Mouse (Mus musculus): Measurements from ENCODE around the gene Rassf8. TPM values are rescaled to one million over a fixed set of nuclear protein-coding genes. Genes with fewer than 3 reads are reported as not detected.

Gene Rassf8
- polyA plus RNA-seq, 1 experiment from 2014 or later, result 7.0 TPM

DNA sequence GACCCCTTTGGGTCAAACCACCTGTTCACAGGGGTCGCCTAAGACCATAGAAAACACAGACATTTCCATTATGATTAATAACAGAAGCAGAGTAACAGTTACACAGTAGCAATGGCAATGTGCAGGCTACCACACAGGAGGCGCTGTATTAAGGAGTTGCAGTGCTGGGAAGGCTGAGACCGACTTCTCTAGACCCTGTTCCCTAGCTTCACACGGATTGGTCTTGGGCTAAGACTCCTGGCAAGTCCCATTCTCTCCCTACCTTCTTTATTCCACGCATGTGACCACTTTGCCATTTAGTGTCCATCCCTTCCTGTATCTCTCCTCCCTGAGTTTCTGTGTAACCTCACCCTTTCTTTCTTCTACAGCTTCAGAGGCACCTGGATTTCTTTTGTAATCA, 19.6 kb upstream of the Rassf8 start:
- Histone ChIP-seq H3K9me3 (replicated peaks) (no peaks in the 10 kb centered on the region), H3K9ac (no peak overlapping the region), H3K4me1 (no peaks in the 10 kb centered on the region), H3K4me3 (no peak overlapping the region), H3K27ac (no peak overlapping the region), H3K36me3 (no peaks in the 10 kb centered on the region), H3K4me2 (replicated peaks) (no peak overlapping the region), H3K27me3 (no peaks in the 10 kb centered on the region)
- ATAC-seq (ENCODE audit: low FRiP score), result no peak
- 45% methylated on average over 5 of the region's 5 CpGs for WGBS

DNA sequence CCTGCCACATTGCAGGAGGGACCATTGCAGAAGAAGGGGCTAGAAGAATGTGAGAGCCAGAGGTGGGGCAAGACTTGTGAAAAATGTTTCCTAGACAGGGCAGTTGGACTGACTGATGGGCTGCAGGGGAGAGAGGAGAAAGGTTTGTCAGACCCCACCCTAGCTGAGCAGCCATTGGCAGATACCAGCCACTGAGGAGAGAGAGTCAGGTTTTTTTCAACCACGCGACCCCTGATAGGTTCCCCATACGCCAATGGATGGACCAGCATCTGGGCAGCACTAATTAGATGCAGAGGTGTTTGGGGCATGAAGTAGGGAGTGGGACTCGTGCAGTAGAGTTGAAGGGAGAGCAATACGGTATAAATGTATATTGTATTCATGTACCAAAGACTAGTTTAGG, 13.7 kb upstream of the Rassf8 start:
- WGBS, result 64% methylated on average over 5 of the region's 5 CpGs
- Histone ChIP-seq H3K36me3 (no peaks in the 10 kb centered on the region), H3K9ac (no peak overlapping the region), H3K4me3 (no peak overlapping the region), H3K27ac (no peak overlapping the region), H3K4me1 (peaks cover 2% of the 10 kb centered on the region; the same call in 1 of the 2 replicates), H3K4me2 (replicated peaks) (no peak overlapping the region), H3K27me3 (no peaks in the 10 kb centered on the region; the same call in 1 of the 2 replicates), H3K9me3 (replicated peaks) (no peaks in the 10 kb centered on the region)
- ATAC-seq (ENCODE audit: low FRiP score), result no peak

DNA sequence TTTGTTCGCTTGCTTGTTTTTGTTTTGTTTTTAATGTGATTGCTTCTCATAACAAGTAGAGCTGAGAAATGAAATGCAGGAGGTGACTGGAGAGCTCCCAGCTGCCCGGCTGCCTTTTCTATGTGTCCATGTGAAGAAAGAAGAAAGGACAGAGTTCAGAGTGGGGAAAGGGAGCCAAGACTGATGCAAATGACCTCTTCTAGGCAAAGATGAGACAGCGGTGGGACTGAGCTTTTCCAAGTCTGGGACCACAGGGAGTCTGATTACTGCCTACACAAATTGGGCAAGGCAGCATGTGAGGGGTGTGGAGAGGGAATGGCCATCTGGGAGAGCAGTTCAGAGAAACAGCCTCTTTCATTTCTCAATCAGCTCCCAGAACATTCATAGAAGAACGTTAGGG, 13.3 kb upstream of the Rassf8 start:
- ATAC-seq (ENCODE audit: low FRiP score), result no peak
- peaks cover 2% of the 10 kb centered on the region; the same call in 1 of the 2 replicates for H3K4me1 ChIP-seq
- WGBS, result 69% methylated on average over 4 of the region's 4 CpGs
- no peak overlapping the region for H3K9ac ChIP-seq
- H3K4me3 ChIP-seq, result no peak overlapping the region
- H3K36me3 ChIP-seq, result no peaks in the 10 kb centered on the region
- no peaks in the 10 kb centered on the region for H3K9me3 ChIP-seq (replicated peaks)
- no peak overlapping the region for H3K4me2 ChIP-seq (replicated peaks)
- no peaks in the 10 kb centered on the region; the same call in 1 of the 2 replicates for H3K27me3 ChIP-seq
- no peak overlapping the region for H3K27ac ChIP-seq

DNA sequence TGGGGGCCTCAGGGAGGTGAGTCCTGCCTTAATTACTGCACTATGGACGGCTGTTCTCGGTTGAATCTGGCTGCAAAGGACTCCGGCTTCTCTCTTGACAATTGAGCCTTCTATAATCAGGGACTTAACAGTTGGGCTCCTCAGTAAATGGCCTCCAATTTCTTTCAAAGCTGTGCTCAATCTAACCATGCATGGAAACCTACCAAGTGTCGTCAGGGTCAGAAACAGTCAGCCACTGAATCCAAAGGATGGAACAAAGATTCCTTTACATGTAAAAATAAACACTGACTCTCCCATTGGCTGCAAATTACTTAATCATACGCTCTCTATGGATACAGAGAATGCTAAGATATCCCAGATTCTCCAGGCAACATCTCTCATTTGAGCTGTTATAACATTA, 12.6 kb upstream of the Rassf8 start:
- H3K9ac ChIP-seq, result no peak overlapping the region
- no peaks in the 10 kb centered on the region for H3K9me3 ChIP-seq (replicated peaks)
- no peak overlapping the region for H3K4me2 ChIP-seq (replicated peaks)
- H3K4me1 ChIP-seq, result peaks cover 2% of the 10 kb centered on the region; the same call in 1 of the 2 replicates
- no peaks in the 10 kb centered on the region for H3K36me3 ChIP-seq
- no peaks in the 10 kb centered on the region; the same call in 1 of the 2 replicates for H3K27me3 ChIP-seq
- H3K27ac ChIP-seq, result no peak overlapping the region
- no peak overlapping the region for H3K4me3 ChIP-seq
- ATAC-seq (ENCODE audit: low FRiP score), result no peak
- whole genome bisulfite sequencing, result 54% methylated on average over 5 of the region's 5 CpGs

DNA sequence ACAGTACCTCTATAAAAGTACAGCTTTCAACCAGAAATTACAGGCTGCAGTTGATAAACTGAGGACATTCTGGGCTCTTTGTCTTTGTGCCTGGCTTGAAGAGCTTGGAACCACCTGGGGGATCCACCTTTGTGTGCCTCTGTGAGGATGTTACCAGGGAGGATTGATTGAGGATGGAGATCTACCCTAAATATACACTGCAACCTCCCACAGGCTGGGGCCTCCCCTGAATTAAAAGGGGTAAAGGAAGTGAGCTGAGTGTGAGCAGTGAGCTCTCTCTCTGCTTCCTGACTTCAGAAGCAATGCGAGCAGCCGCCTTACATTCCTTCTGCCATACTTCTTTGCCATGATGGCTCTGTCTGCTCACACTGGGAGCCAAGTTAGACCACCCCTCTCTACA, 10.4 kb upstream of the Rassf8 start:
- Histone ChIP-seq H3K27ac (no peak overlapping the region), H3K4me2 (replicated peaks) (no peak overlapping the region), H3K9me3 (replicated peaks) (no peaks in the 10 kb centered on the region), H3K36me3 (no peaks in the 10 kb centered on the region), H3K27me3 (no peaks in the 10 kb centered on the region; the same call in 1 of the 2 replicates), H3K9ac (no peak overlapping the region), H3K4me1 (peaks cover 2% of the 10 kb centered on the region; the same call in 1 of the 2 replicates), H3K4me3 (no peak overlapping the region)
- ATAC-seq (ENCODE audit: low FRiP score), result no peak
- 86% methylated on average over 2 of the region's 2 CpGs for WGBS

DNA sequence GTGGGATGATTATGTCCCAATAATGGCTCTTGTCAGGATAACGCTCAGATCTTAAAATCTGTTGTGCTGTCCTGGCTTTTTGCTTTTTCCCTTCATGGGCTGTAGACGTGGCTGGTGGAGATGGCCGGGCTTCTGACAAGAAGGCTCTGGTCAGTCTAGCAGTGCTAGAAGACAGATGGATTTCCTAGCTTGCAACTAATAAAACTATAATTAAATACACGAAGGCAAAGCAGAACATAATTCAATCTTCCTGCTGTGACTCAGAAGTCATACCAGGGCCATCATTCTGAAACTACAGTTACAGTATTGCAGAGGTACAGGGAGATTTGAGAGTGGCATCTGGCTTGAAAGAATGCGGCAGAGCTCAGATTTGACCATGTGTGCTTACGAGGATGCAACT, 7.3 kb upstream of the Rassf8 start:
- no peak for ATAC-seq (ENCODE audit: low FRiP score)
- Histone ChIP-seq H3K9ac (no peak overlapping the region), H3K27ac (no peak overlapping the region), H3K4me1 (peaks cover 2% of the 10 kb centered on the region; the same call in 1 of the 2 replicates), H3K36me3 (no peaks in the 10 kb centered on the region), H3K9me3 (replicated peaks) (no peaks in the 10 kb centered on the region), H3K27me3 (no peaks in the 10 kb centered on the region; the same call in 1 of the 2 replicates), H3K4me2 (replicated peaks) (no peak overlapping the region), H3K4me3 (no peak overlapping the region)
- WGBS, result 81% methylated on average over 6 of the region's 6 CpGs

DNA sequence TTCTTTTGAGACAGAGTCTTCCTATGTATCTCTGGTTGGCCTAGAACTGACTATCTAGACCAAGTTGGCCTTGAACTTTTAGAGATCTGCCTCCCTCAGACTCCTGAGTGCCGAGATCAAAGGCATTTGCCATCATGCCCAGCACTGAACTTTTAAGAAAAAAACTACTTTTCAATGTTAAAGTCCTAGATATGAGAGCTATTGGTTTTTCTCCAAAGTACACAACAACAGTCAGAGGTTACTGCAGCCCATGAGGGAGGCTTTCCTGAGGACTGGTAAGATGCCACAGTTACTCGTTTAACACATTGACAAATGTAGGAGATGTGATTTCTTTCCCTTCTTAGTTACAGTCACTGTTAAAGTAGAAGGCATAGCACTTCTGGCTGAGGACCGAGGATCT, 6.5 kb upstream of the Rassf8 start:
- Histone ChIP-seq H3K27ac (no peak overlapping the region), H3K9ac (no peak overlapping the region), H3K9me3 (replicated peaks) (no peaks in the 10 kb centered on the region), H3K27me3 (no peaks in the 10 kb centered on the region; the same call in 1 of the 2 replicates), H3K4me3 (no peak overlapping the region), H3K4me1 (peaks cover 2% of the 10 kb centered on the region; the same call in 1 of the 2 replicates), H3K4me2 (replicated peaks) (no peak overlapping the region), H3K36me3 (no peaks in the 10 kb centered on the region)
- 84% methylated on average over 3 of the region's 3 CpGs for WGBS
- no peak for ATAC-seq (ENCODE audit: low FRiP score)

DNA sequence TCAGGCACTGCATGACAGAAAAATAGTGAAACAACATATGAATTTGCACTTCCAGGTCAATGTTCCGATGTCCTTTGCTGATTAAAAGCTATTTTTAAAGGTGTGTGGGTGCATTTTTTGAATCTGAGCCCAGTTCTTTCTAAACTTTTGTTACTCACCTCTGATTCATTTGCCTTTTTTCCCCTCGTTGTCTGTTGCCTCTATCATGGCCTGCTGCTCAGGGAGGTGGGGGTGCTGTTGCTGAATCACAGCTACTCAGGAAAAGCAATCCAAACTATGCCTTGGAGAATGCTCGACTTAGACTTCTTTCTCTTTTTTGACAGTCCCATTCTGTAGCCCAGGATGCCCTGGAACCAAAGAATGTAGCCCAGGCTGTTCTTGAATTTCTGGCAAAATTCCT, 1.3 kb upstream of the Rassf8 start:
- Histone ChIP-seq H3K9me3 (replicated peaks) (no peaks in the 10 kb centered on the region), H3K4me3 (no peak overlapping the region), H3K4me1 (peaks cover 9% of the 10 kb centered on the region), H3K36me3 (no peaks in the 10 kb centered on the region), H3K27ac (no peak overlapping the region), H3K27me3 (no peaks in the 10 kb centered on the region), H3K4me2 (replicated peaks) (no peak overlapping the region), H3K9ac (no peak overlapping the region)
- 49% methylated on average over 3 of the region's 3 CpGs for WGBS
- no peak for ATAC-seq (ENCODE audit: low FRiP score)

DNA sequence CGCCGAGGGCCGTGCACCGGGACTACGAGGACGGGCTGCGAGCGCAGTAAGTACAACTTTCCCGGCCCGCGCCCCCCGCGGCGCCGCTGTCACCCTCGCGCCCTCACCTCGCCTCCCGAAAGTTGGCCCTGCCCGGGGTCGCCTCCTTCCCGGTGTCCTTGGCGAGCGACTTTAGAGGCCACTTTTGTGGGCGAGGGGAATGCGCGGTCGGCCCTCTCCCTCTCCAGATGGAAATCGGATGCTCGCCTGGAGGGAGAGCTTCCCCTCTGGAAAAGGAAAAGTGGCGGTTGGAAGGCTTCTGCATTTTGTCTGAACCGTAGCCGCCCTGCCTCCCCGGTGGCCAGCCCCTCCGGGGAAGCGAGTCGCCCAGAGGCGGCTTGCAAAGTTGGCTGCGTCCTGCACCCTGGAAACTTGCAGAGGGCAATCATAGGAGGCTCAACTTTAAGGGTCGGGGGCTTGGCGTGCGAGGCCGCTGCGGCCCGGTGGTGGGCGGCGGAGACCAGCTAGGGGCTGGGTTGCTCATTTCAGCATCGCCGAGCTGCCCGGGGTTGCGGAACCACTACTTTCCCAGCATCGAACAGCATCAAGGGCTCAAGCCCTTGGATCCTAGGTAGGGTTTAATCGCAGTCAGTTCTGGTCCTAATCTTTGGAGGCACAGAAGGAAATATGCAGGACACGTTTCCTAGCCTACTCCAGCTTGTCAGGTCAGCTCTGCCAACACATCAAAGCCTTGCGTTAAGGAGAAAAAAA, 548 bp downstream of the Rassf8 start:
- peak overlapping the region; percentile 68 for H3K4me3 ChIP-seq
- H3K27ac ChIP-seq, result peak overlapping the region; percentile 87
- ATAC-seq (ENCODE audit: low FRiP score), result peak; percentile 9
- peaks cover 9% of the 10 kb centered on the region for H3K4me1 ChIP-seq
- no peaks in the 10 kb centered on the region for H3K27me3 ChIP-seq
- peak overlapping the region; percentile 79 for H3K9ac ChIP-seq
- under 1% methylated on average over 55 of the region's 55 CpGs for WGBS
- H3K9me3 ChIP-seq (replicated peaks), result no peaks in the 10 kb centered on the region
- no peaks in the 10 kb centered on the region for H3K36me3 ChIP-seq
- peak overlapping the region; percentile 83 for H3K4me2 ChIP-seq (replicated peaks)

DNA sequence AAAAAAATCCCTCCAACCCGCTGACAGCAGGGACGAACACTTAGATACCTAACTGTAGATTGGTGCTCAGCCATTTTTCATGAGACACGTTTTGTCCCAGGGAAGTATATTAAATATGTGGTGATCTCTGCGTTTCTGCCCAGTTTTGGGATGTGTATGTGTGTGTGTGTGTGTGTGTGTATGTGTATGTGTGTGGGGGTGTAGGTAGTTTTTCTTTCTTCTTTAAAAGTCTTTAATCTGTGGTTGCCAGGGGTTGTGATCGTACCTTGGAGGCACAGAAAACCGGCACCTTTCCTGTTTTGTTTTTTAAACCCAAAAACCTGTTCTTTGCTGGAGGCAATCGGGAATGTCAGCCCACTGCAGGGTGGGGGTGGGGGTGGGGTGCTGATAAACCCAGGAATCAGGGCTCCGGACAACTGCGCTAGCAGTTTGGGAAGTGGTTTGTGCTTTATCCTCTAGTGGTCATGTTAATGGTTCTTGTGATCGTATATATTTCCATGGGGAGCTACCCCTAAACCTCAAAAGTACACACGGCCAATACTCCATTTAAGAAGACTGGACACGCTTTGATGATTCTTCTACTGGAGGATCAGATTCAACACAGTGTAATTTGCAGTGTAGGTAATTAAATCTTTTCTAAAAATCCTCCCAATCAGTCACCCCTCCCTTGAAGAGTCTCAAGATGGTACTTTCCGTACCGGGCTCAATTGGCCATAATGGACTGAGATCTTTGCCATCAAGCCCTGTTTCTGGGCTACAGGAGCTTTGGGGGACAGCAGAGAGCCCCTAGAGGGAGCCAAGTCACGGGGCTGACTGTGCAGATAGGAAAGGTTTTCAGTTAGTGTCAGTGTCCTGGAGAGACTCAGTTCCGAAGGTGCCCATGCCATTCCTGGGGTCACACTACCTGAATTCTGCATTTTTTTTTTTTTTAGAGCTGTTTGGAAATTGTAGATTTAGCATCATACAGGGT, 1.4 kb downstream of the Rassf8 start:
- no peaks in the 10 kb centered on the region for H3K36me3 ChIP-seq
- 18% methylated on average over 16 of the region's 16 CpGs for WGBS
- no peaks in the 10 kb centered on the region for H3K9me3 ChIP-seq (replicated peaks)
- peak overlapping the region; percentile 79 for H3K9ac ChIP-seq
- H3K4me3 ChIP-seq, result peak overlapping the region; percentile 68
- peaks cover 9% of the 10 kb centered on the region for H3K4me1 ChIP-seq
- H3K27ac ChIP-seq, result no peak overlapping the region
- H3K27me3 ChIP-seq, result no peaks in the 10 kb centered on the region
- no peak for ATAC-seq (ENCODE audit: low FRiP score)
- H3K4me2 ChIP-seq (replicated peaks), result peak overlapping the region; percentile 83

DNA sequence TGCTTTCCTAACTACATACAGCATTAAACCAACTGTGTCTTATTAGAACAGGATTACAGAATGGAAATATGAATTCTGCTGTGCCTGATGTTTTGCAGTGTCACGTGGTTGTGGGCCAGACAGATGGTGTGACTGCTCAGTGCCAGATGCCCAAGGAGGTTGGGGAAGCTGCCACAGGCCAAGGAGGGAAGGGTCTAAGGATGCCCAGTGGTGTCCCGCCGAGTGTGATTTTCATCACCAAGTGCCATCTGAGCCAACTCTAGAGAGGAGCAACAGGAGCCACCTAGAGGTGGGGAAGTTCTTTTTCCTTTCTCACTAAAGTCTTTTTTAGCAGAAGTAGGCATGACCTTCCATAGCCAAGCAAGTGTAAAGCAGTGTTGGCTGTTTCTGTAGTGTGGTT, 3.8 kb downstream of the Rassf8 start:
- no peak for ATAC-seq (ENCODE audit: low FRiP score)
- H3K4me1 ChIP-seq, result peaks cover 9% of the 10 kb centered on the region
- H3K4me3 ChIP-seq, result no peak overlapping the region
- H3K4me2 ChIP-seq (replicated peaks), result no peak overlapping the region
- WGBS, result 88% methylated on average over 3 of the region's 3 CpGs
- no peak overlapping the region for H3K27ac ChIP-seq
- no peaks in the 10 kb centered on the region for H3K27me3 ChIP-seq
- no peak overlapping the region for H3K9ac ChIP-seq
- no peaks in the 10 kb centered on the region for H3K9me3 ChIP-seq (replicated peaks)
- no peaks in the 10 kb centered on the region for H3K36me3 ChIP-seq

DNA sequence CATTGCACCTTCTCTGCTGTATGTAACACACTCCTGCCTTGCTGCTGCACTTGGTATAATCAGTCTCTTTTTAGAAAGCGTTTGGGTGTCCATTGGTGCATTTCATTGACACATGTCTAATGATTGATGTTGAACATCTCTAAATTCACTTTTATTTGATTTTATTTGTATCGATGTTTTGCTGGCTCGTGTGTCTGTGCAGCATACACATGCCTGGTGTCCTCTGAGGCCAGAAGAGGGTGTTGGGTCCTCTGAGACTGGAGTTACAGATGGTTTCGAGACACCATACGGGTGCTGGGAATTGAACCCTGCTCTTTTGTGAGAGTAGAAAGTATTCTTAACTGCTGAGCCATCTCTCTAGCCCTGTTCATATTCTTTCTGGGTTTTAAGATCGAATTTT, 6.7 kb downstream of the Rassf8 start:
- H3K27ac ChIP-seq, result no peak overlapping the region
- H3K4me3 ChIP-seq, result no peak overlapping the region
- no peak overlapping the region for H3K4me2 ChIP-seq (replicated peaks)
- H3K9ac ChIP-seq, result no peak overlapping the region
- H3K4me1 ChIP-seq, result peaks cover 1% of the 10 kb centered on the region; the same call in 1 of the 2 replicates
- no peaks in the 10 kb centered on the region for H3K27me3 ChIP-seq
- no peaks in the 10 kb centered on the region for H3K9me3 ChIP-seq (replicated peaks)
- 85% methylated on average over 6 of the region's 6 CpGs for WGBS
- no peaks in the 10 kb centered on the region for H3K36me3 ChIP-seq
- no peak for ATAC-seq (ENCODE audit: low FRiP score)

Measured in hindbrain, embryonic 12.5 days (tissue).